Mouse (Mus musculus): ENCODE data around the gene Sergef. TPM values are rescaled to one million over a fixed set of nuclear protein-coding genes. Genes with fewer than 3 reads are reported as not detected.
"Not testable (repeated sequence)": the region's sequence is repeated elsewhere in the genome, so short reads cannot be mapped to it uniquely, and the experiment has no call there.

Gene Sergef
- polyA plus RNA-seq, 1 experiment from 2014 or later, result 7.5 TPM

GRCm38 (mm10) chr7:46578091-46578490 lies 61.5 kb downstream of the Sergef start:
- Histone ChIP-seq H3K9me3 (ENCODE audit: control insufficient read depth) (no peaks in the 10 kb centered on the region), H3K4me3 (ENCODE audit: low read depth, low read length) (no peak overlapping the region), H3K4me2 (replicated peaks; ENCODE audit: low read depth) (no peak overlapping the region), H3K9ac (ENCODE audit: low read depth, low read length) (no peak overlapping the region), H3K36me3 (ENCODE audit: control insufficient read depth, insufficient read depth) (no peaks in the 10 kb centered on the region), H3K27me3 (replicated peaks; ENCODE audit: control insufficient read depth, insufficient read depth, low read length) (no peaks in the 10 kb centered on the region), H3K27ac (ENCODE audit: low read depth, low read length) (no peak overlapping the region), H3K4me1 (replicated peaks; ENCODE audit: control insufficient read depth, insufficient read depth, low read length) (no peaks in the 10 kb centered on the region)
- no peak for ATAC-seq
- WGBS, result 90% methylated on average over 5 of the region's 5 CpGs
- TF ChIP-seq CTCF (IDR thresholded peaks at IDR 0.05; ENCODE audit: low read depth), result no peak

- WGBS, result 77% methylated on average over 2 of the region's 2 CpGs
- Histone ChIP-seq H3K27ac (ENCODE audit: low read depth, low read length) (no peak overlapping the region), H3K4me3 (ENCODE audit: low read depth, low read length) (no peak overlapping the region), H3K4me2 (replicated peaks; ENCODE audit: low read depth) (no peak overlapping the region), H3K4me1 (replicated peaks; ENCODE audit: control insufficient read depth, insufficient read depth, low read length) (no peaks in the 10 kb centered on the region), H3K9me3 (ENCODE audit: control insufficient read depth) (no peaks in the 10 kb centered on the region), H3K27me3 (replicated peaks; ENCODE audit: control insufficient read depth, insufficient read depth, low read length) (no peaks in the 10 kb centered on the region), H3K36me3 (ENCODE audit: control insufficient read depth, insufficient read depth) (no peaks in the 10 kb centered on the region), H3K9ac (ENCODE audit: low read depth, low read length) (no peak overlapping the region)
- no peak for ATAC-seq
- TF ChIP-seq CTCF (IDR thresholded peaks at IDR 0.05; ENCODE audit: low read depth), result no peak
Measured at GRCm38 (mm10) chr7:46575897-46576296, 63.7 kb downstream of the Sergef start.

- H3K4me1 ChIP-seq (replicated peaks; ENCODE audit: control insufficient read depth, insufficient read depth, low read length), result no peaks in the 10 kb centered on the region
- H3K4me2 ChIP-seq (replicated peaks; ENCODE audit: low read depth), result no peak overlapping the region
- H3K4me3 ChIP-seq (ENCODE audit: low read depth, low read length), result no peak overlapping the region
- no peaks in the 10 kb centered on the region for H3K9me3 ChIP-seq (ENCODE audit: control insufficient read depth)
- TF ChIP-seq CTCF (IDR thresholded peaks at IDR 0.05; ENCODE audit: low read depth), result no peak
- no peaks in the 10 kb centered on the region for H3K36me3 ChIP-seq (ENCODE audit: control insufficient read depth, insufficient read depth)
- H3K9ac ChIP-seq (ENCODE audit: low read depth, low read length), result no peak overlapping the region
- WGBS, result 87% methylated on average over 15 of the region's 15 CpGs
- no peaks in the 10 kb centered on the region for H3K27me3 ChIP-seq (replicated peaks; ENCODE audit: control insufficient read depth, insufficient read depth, low read length)
- no peak for ATAC-seq
- H3K27ac ChIP-seq (ENCODE audit: low read depth, low read length), result no peak overlapping the region
Measured at GRCm38 (mm10) chr7:46572803-46573594, 66.6 kb downstream of the Sergef start.

- peak; percentile 78 for TF ChIP-seq CTCF (IDR thresholded peaks at IDR 0.05; ENCODE audit: low read depth)
- not testable (repeated sequence) for ATAC-seq; H3K4me3 ChIP-seq (ENCODE audit: low read depth, low read length); H3K9me3 ChIP-seq (ENCODE audit: control insufficient read depth); H3K9ac ChIP-seq (ENCODE audit: low read depth, low read length); H3K27me3 ChIP-seq (replicated peaks; ENCODE audit: control insufficient read depth, insufficient read depth, low read length); H3K4me2 ChIP-seq (replicated peaks; ENCODE audit: low read depth); H3K4me1 ChIP-seq (replicated peaks; ENCODE audit: control insufficient read depth, insufficient read depth, low read length); H3K27ac ChIP-seq (ENCODE audit: low read depth, low read length); H3K36me3 ChIP-seq (ENCODE audit: control insufficient read depth, insufficient read depth)
- 74% methylated on average over 9 of the region's 9 CpGs for WGBS
Measured at GRCm38 (mm10) chr7:46569509-46569908, 70.1 kb downstream of the Sergef start.

DNA sequence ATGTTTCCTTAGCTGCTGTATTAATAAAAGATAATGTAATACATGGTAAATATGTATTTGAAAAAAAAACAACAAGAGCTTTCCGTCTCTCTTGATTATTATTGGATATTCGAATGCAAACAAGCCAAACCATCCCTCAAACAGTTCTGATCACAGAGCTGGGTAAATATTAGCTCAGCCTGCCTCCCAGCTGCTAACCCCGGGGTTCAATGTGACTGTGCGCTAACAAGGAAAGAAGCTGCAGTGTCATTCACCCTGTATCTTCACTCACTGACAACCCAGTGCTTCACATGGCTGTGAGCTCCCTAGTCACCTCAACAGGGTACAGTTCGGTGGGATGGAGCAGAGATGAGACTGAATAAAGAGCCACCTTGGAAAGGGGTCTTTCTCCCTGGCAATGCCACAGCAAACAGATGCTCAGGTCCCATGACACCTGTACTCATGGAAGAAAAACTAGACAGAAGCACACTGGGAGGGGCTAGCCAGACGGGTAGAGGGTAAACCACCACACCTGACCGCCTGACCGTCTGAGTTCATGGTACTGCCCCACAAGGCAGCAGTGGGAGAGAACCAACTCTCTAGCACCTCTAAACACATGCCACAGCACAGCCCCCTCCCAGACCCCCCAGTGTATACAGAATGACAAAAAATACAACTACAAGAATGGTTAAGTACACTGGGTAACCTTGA lies 73.1 kb downstream of the Sergef start:
- Histone ChIP-seq H3K27me3 (replicated peaks; ENCODE audit: control insufficient read depth, insufficient read depth, low read length) (no peaks in the 10 kb centered on the region), H3K27ac (ENCODE audit: low read depth, low read length) (no peak overlapping the region), H3K4me1 (replicated peaks; ENCODE audit: control insufficient read depth, insufficient read depth, low read length) (no peaks in the 10 kb centered on the region), H3K9ac (ENCODE audit: low read depth, low read length) (no peak overlapping the region), H3K4me3 (ENCODE audit: low read depth, low read length) (no peak overlapping the region), H3K9me3 (ENCODE audit: control insufficient read depth) (no peaks in the 10 kb centered on the region), H3K36me3 (ENCODE audit: control insufficient read depth, insufficient read depth) (no peaks in the 10 kb centered on the region), H3K4me2 (replicated peaks; ENCODE audit: low read depth) (no peak overlapping the region)
- WGBS, result 45% methylated on average over 8 of the region's 8 CpGs
- ATAC-seq, result peak; percentile 66; the same call in 1 of the 2 replicates
- TF ChIP-seq CTCF (IDR thresholded peaks at IDR 0.05; ENCODE audit: low read depth), result no peak

GRCm38 (mm10) chr7:46565374-46565773 lies 74.2 kb downstream of the Sergef start:
- WGBS, result 93% methylated on average over 7 of the region's 7 CpGs
- no peak overlapping the region for H3K9ac ChIP-seq (ENCODE audit: low read depth, low read length)

More at GRCm38 (mm10) chr7:46565374-46565773, 74.2 kb downstream of the Sergef start:
- Histone ChIP-seq H3K36me3 (ENCODE audit: control insufficient read depth, insufficient read depth) (no peaks in the 10 kb centered on the region), H3K9me3 (ENCODE audit: control insufficient read depth) (no peaks in the 10 kb centered on the region), H3K27ac (ENCODE audit: low read depth, low read length) (no peak overlapping the region), H3K4me3 (ENCODE audit: low read depth, low read length) (no peak overlapping the region), H3K4me1 (replicated peaks; ENCODE audit: control insufficient read depth, insufficient read depth, low read length) (no peaks in the 10 kb centered on the region), H3K27me3 (replicated peaks; ENCODE audit: control insufficient read depth, insufficient read depth, low read length) (no peaks in the 10 kb centered on the region), H3K4me2 (replicated peaks; ENCODE audit: low read depth) (no peak overlapping the region)
- ATAC-seq, result no peak
- peak; percentile 28; the same call in 1 of the 2 replicates for TF ChIP-seq CTCF (IDR thresholded peaks at IDR 0.05; ENCODE audit: low read depth)
